Mouse (Mus musculus) heart, postnatal 0 days (tissue): ENCODE results near the gene Ntn1. TPM values are rescaled to one million over a fixed set of nuclear protein-coding genes. Genes with fewer than 3 reads are reported as not detected.

ENCODE experiments used
- ATAC-seq: fragments of 200-750 bp; cut with Nextera tagmentation; 2 replicates; pipeline ENCODE4 v1.8.0; 2017; ENCODE audit warnings: low read depth, moderate number of reproducible peaks, moderate library complexity; ENCODE audit not compliant: insufficient read depth
- DNase-seq: peaks from one replicate; pipeline ENCODE4 v3.0.0-alpha.2; 2016; ENCODE audit warnings: low spot score
- H3K27ac ChIP-seq: fragments of 300-500 bp; sonication (generic); 2 replicates; pipeline ENCODE4 v1.5.1; 2014; ENCODE audit warnings: low read depth, mild to moderate bottlenecking
- H3K27me3 ChIP-seq: fragments of 300-500 bp; sonication (generic); 2 replicates; pipeline ENCODE4 v1.6.1; 2014; ENCODE audit warnings: low read length, mixed read lengths; ENCODE audit not compliant: control insufficient read depth, insufficient read depth
- H3K36me3 ChIP-seq: fragments of 300-500 bp; sonication (generic); replicated peaks from 2 replicates; pipeline ENCODE4 v1.6.1; 2014; ENCODE audit warnings: low read length, mixed read lengths; ENCODE audit not compliant: control insufficient read depth, insufficient read depth
- H3K4me1 ChIP-seq: fragments of 300-500 bp; sonication (generic); 2 replicates; pipeline ENCODE4 v1.6.1; 2014; ENCODE audit warnings: antibody characterized with exemption; ENCODE audit not compliant: control insufficient read depth, insufficient read depth
- H3K4me2 ChIP-seq: fragments of 300-500 bp; sonication (generic); 2 replicates; pipeline ENCODE4 v1.6.1; 2014; ENCODE audit warnings: low read depth, mild to moderate bottlenecking, low read length, moderate library complexity
- H3K4me3 ChIP-seq: fragments of 300-500 bp; sonication (generic); 2 replicates; pipeline ENCODE4 v1.5.1; 2014; ENCODE audit warnings: low read depth, low read length
- H3K9ac ChIP-seq: fragments of 300-500 bp; sonication (generic); replicated peaks from 2 replicates; pipeline ENCODE4 v1.6.1; 2014; ENCODE audit warnings: low read depth, low read length, mixed read lengths
- H3K9me3 ChIP-seq: fragments of 300-500 bp; sonication (generic); replicated peaks from 2 replicates; pipeline ENCODE4 v1.6.1; 2016; ENCODE audit warnings: low read length; ENCODE audit not compliant: control insufficient read depth
- CTCF ChIP-seq: IDR thresholded peaks from 2 replicates; pipeline ENCODE4 v1.5.1; 2016; ENCODE audit warnings: antibody characterized with exemption, control low read depth, low read depth
- EP300 ChIP-seq: IDR thresholded peaks from 2 replicates; pipeline ENCODE4 v1.6.1; 2016; ENCODE audit warnings: antibody characterized with exemption, low read depth
- WGBS: fragments of 180-500 bp; shearing (Covaris S2); extraction: QIAGEN DNeasy Blood & Tissue Kit; methylation state at CpG from one replicate; pipeline ENCODE4 v1.1.7; 2014; 5-methylcytosine and 5-hydroxymethylcytosine counted together
- polyA plus RNA-seq: library from polyadenylated mRNA; unstranded; fragments of >200 nt; fragmentation: Nextera tagmentation; extraction: Ambion mirVana; gene quantifications from 2 replicates; pipeline ENCODE4 v1.2.1, GENCODE M21; 2015
- total RNA-seq: library from RNA; depleted of rRNA; stranded (reverse); fragments of >200 nt; gene quantifications from 2 replicates; pipeline ENCODE4 v1.2.3, GENCODE M21; 2014; ENCODE audit warnings: low replicate concordance

Ntn1 gene
- total and polyA plus RNA-seq, 2 experiments from 2014 or later, result 24.8 to 117 TPM

GRCm38 (mm10) chr11:68348083-68348482 is 52.5 kb downstream of the Ntn1 start:
- no peak for TF ChIP-seq CTCF
- TF ChIP-seq EP300, result no peak

GRCm38 (mm10) chr11:68347508-68347907 is 53.1 kb downstream of the Ntn1 start:
- no peak for TF ChIP-seq CTCF
- no peak for TF ChIP-seq EP300
- H3K27ac ChIP-seq, result no peak overlapping the region
- WGBS, result 80% methylated on average over 5 of the region's 5 CpGs
- no peak overlapping the region for H3K9ac ChIP-seq
- H3K36me3 ChIP-seq, result no peaks in the 10 kb centered on the region
- no peaks in the 10 kb centered on the region for H3K9me3 ChIP-seq
- ATAC-seq (no peak), DNase-seq (no peak)
- no peak overlapping the region for H3K4me2 ChIP-seq
- peaks cover 20% of the 10 kb centered on the region for H3K4me1 ChIP-seq
- no peak overlapping the region for H3K4me3 ChIP-seq
- H3K27me3 ChIP-seq, result no peaks in the 10 kb centered on the region

More at GRCm38 (mm10) chr11:68348083-68348482, 52.5 kb downstream of the Ntn1 start:
- H3K4me2 ChIP-seq, result no peak overlapping the region
- H3K4me1 ChIP-seq, result peaks cover 23% of the 10 kb centered on the region
- no peak overlapping the region for H3K27ac ChIP-seq
- no peak overlapping the region for H3K4me3 ChIP-seq
- WGBS, result 65% methylated on average over 6 of the region's 6 CpGs
- ATAC-seq, result no peak
- no peaks in the 10 kb centered on the region for H3K36me3 ChIP-seq
- no peaks in the 10 kb centered on the region for H3K9me3 ChIP-seq
- DNase-seq, result no peak
- no peak overlapping the region for H3K9ac ChIP-seq
- no peaks in the 10 kb centered on the region for H3K27me3 ChIP-seq

GRCm38 (mm10) chr11:68346099-68346498 is 54.5 kb downstream of the Ntn1 start:
- DNase-seq, result no peak
- no peak for ATAC-seq
- Histone ChIP-seq H3K4me2 (no peak overlapping the region), H3K4me3 (no peak overlapping the region), H3K4me1 (peaks cover 20% of the 10 kb centered on the region), H3K36me3 (no peaks in the 10 kb centered on the region), H3K27ac (no peak overlapping the region), H3K9ac (no peak overlapping the region), H3K9me3 (no peaks in the 10 kb centered on the region), H3K27me3 (no peaks in the 10 kb centered on the region)
- WGBS, result 88% methylated on average over 5 of the region's 5 CpGs
- TF ChIP-seq EP300 (no peak), CTCF (no peak)

GRCm38 (mm10) chr11:68344221-68344620 is 56.4 kb downstream of the Ntn1 start:
- TF ChIP-seq EP300 (no peak), CTCF (no peak)
- Histone ChIP-seq H3K9ac (no peak overlapping the region), H3K4me1 (peaks cover 20% of the 10 kb centered on the region), H3K4me3 (no peak overlapping the region), H3K4me2 (no peak overlapping the region), H3K27me3 (no peaks in the 10 kb centered on the region), H3K27ac (no peak overlapping the region), H3K36me3 (no peaks in the 10 kb centered on the region), H3K9me3 (no peaks in the 10 kb centered on the region)
- DNase-seq (peak; percentile 57), ATAC-seq (peak; percentile 44; the same call in 1 of the 2 replicates)
- 28% methylated on average over 9 of the region's 9 CpGs for WGBS

GRCm38 (mm10) chr11:68342761-68343160 is 57.9 kb downstream of the Ntn1 start:
- Histone ChIP-seq H3K36me3 (no peaks in the 10 kb centered on the region), H3K27ac (0 out of 2 replicates have a peak overlapping the region, but pooled peaks have one; percentile 36), H3K4me2 (no peak overlapping the region), H3K4me1 (peaks cover 26% of the 10 kb centered on the region), H3K9me3 (no peaks in the 10 kb centered on the region), H3K9ac (no peak overlapping the region), H3K4me3 (no peak overlapping the region), H3K27me3 (no peaks in the 10 kb centered on the region)
- 89% methylated on average over 5 of the region's 5 CpGs for WGBS
- ATAC-seq (no peak), DNase-seq (no peak)
- TF ChIP-seq EP300, result no peak
- no peak for TF ChIP-seq CTCF

- H3K4me2 ChIP-seq, result no peak overlapping the region
- no peaks in the 10 kb centered on the region for H3K27me3 ChIP-seq
- H3K27ac ChIP-seq, result peak overlapping the region; percentile 36
- 40% methylated on average over 5 of the region's 5 CpGs for WGBS
- H3K9ac ChIP-seq, result no peak overlapping the region
- no peaks in the 10 kb centered on the region for H3K9me3 ChIP-seq
- TF ChIP-seq EP300, result no peak
- TF ChIP-seq CTCF, result no peak
- peaks cover 26% of the 10 kb centered on the region for H3K4me1 ChIP-seq
- DNase-seq, result no peak
- no peak for ATAC-seq
- no peaks in the 10 kb centered on the region for H3K36me3 ChIP-seq
- no peak overlapping the region for H3K4me3 ChIP-seq
Observed at GRCm38 (mm10) chr11:68342003-68342400, 58.6 kb downstream of the Ntn1 start.
